Mouse (Mus musculus) MEL (cell line): ENCODE measurements around the gene Afp. TPM values are rescaled to one million over a fixed set of nuclear protein-coding genes. Genes with fewer than 3 reads are reported as not detected.

Experiments used
- DNase-seq: peaks from one replicate; pipeline ENCODE4 v3.0.0; 2011; ENCODE audit warnings: low read depth, low spot score
- H3K27ac ChIP-seq: 2 replicates; pipeline ENCODE4 v1.5.1; 2012; ENCODE audit warnings: low read depth, mild to moderate bottlenecking, control low read depth, low read length, moderate library complexity; ENCODE audit not compliant: control insufficient read depth
- H3K27me3 ChIP-seq, 2 experiments: fragments of 150-350 bp in 1 of 2; sonication (generic) in 1 of 2; 2 replicates each; pipeline ENCODE4 v1.6.1; 2012; ENCODE audit warnings: low read length in 2 of 2, mild to moderate bottlenecking in 2 of 2, improper control_type of control experiment in 1 of 2, moderate library complexity in 1 of 2; ENCODE audit not compliant: insufficient read depth in 2 of 2, control insufficient read depth in 1 of 2
- H3K36me3 ChIP-seq, 2 experiments: 2 replicates each; pipeline ENCODE4 v1.6.1; 2012 to 2014; ENCODE audit warnings: low read length in 2 of 2, improper control_type of control experiment in 1 of 2, inconsistent platforms in 1 of 2, mild to moderate bottlenecking in 1 of 2; ENCODE audit not compliant: insufficient read depth in 2 of 2, control insufficient read depth in 1 of 2
- H3K4me1 ChIP-seq, 2 experiments: fragments of 150-350 bp in 1 of 2; sonication (generic) in 1 of 2; 2 replicates each; pipeline ENCODE4 v1.6.1; 2012; ENCODE audit warnings: low read length in 2 of 2, improper control_type of control experiment in 1 of 2, mild to moderate bottlenecking in 1 of 2; ENCODE audit not compliant: insufficient read depth in 2 of 2, control insufficient read depth in 1 of 2
- H3K4me3 ChIP-seq, 2 experiments: fragments of 150-350 bp in 1 of 2; sonication (generic) in 1 of 2; 2 replicates each; pipeline ENCODE4 v1.5.1; 2012; ENCODE audit warnings: low read depth in 2 of 2, low read length in 2 of 2, mild to moderate bottlenecking in 2 of 2, moderate library complexity in 2 of 2, control low read depth in 1 of 2, improper control_type of control experiment in 1 of 2; ENCODE audit not compliant: control insufficient read depth in 1 of 2, insufficient read depth in 1 of 2
- H3K79me2 ChIP-seq: 2 replicates; pipeline ENCODE4 v1.6.1; 2012; ENCODE audit warnings: mild to moderate bottlenecking, low read length, moderate library complexity; ENCODE audit not compliant: control insufficient read depth, poor library complexity, insufficient read depth
- H3K9ac ChIP-seq: 2 replicates; pipeline ENCODE4 v1.6.1; 2012; ENCODE audit warnings: low read depth, mild to moderate bottlenecking, control low read depth, low read length, moderate library complexity; ENCODE audit not compliant: control insufficient read depth, poor library complexity, severe bottlenecking
- H3K9me3 ChIP-seq: fragments of 150-350 bp; sonication (generic); replicated peaks from 2 replicates; pipeline ENCODE4 v1.6.1; 2012; ENCODE audit warnings: mild to moderate bottlenecking, low read length, improper control_type of control experiment, moderate library complexity; ENCODE audit not compliant: insufficient read depth
- CHD2 ChIP-seq: IDR thresholded peaks from 2 replicates; pipeline ENCODE4 v1.6.1; 2011; ENCODE audit warnings: low read length, improper control_type of control experiment
- CTCF ChIP-seq, 3 experiments: IDR thresholded peaks in 2 of 3; conservative IDR thresholded peaks in 1 of 3; 2 replicates each; pipeline ENCODE4 v1.5.1; 2011 to 2012; ENCODE audit warnings: low read length in 3 of 3, low read depth in 2 of 3, mild to moderate bottlenecking in 2 of 3, improper control_type of control experiment in 1 of 3, inconsistent platforms in 1 of 3, mixed read lengths in 1 of 3, moderate library complexity in 1 of 3; ENCODE audit not compliant: control insufficient read depth in 1 of 3, insufficient read depth in 1 of 3, poor library complexity in 1 of 3, severe bottlenecking in 1 of 3
- E2F4 ChIP-seq: IDR thresholded peaks from 2 replicates; pipeline ENCODE4 v1.6.1; 2011; ENCODE audit warnings: low read depth, low read length, improper control_type of control experiment, borderline replicate concordance
- ELF1 ChIP-seq: IDR thresholded peaks from 2 replicates; pipeline ENCODE4 v1.6.1; 2014; ENCODE audit warnings: low read depth, mild to moderate bottlenecking, inconsistent platforms, low read length, improper control_type of control experiment, moderate library complexity
- ETS1 ChIP-seq: IDR thresholded peaks from 2 replicates; pipeline ENCODE4 v1.6.1; 2012; ENCODE audit warnings: low read depth, mild to moderate bottlenecking, inconsistent platforms, low read length, improper control_type of control experiment, moderate library complexity
- GATA1 ChIP-seq: IDR thresholded peaks from 2 replicates; pipeline ENCODE4 v1.6.1; 2011; ENCODE audit warnings: low read depth, low read length, improper control_type of control experiment
- HCFC1 ChIP-seq: IDR thresholded peaks from 2 replicates; pipeline ENCODE4 v1.6.1; 2012; ENCODE audit warnings: low read depth, mild to moderate bottlenecking, inconsistent platforms, low read length, improper control_type of control experiment, moderate library complexity
- JUND ChIP-seq: IDR thresholded peaks from 2 replicates; pipeline ENCODE4 v1.6.1; 2011; ENCODE audit warnings: low read depth, mild to moderate bottlenecking, improper control_type of control experiment, low read length
- MAFK ChIP-seq: IDR thresholded peaks from 2 replicates; pipeline ENCODE4 v1.6.1; 2011; ENCODE audit warnings: low read depth, mild to moderate bottlenecking, low read length, improper control_type of control experiment, borderline replicate concordance
- MAX ChIP-seq: IDR thresholded peaks from 2 replicates; pipeline ENCODE4 v1.6.1; 2011; ENCODE audit warnings: low read length, improper control_type of control experiment
- MEF2A ChIP-seq: IDR thresholded peaks from 2 replicates; pipeline ENCODE4 v1.6.1; 2014; ENCODE audit warnings: low read depth, mild to moderate bottlenecking, inconsistent platforms, low read length, improper control_type of control experiment; ENCODE audit not compliant: poor library complexity, insufficient replicate concordance, severe bottlenecking; ENCODE audit errors: extremely low read depth
- MYB ChIP-seq: IDR thresholded peaks from 2 replicates; pipeline ENCODE4 v1.6.1; 2011; ENCODE audit warnings: mild to moderate bottlenecking, low read depth, low read length, improper control_type of control experiment
- NELFE ChIP-seq: IDR thresholded peaks from 2 replicates; pipeline ENCODE4 v1.6.1; 2011; ENCODE audit warnings: low read depth, low read length, improper control_type of control experiment
- NRF1 ChIP-seq: IDR thresholded peaks from 2 replicates; pipeline ENCODE4 v1.6.1; 2014; ENCODE audit warnings: low read depth, mild to moderate bottlenecking, inconsistent platforms, low read length, improper control_type of control experiment, moderate library complexity; ENCODE audit not compliant: poor library complexity, insufficient read depth, severe bottlenecking
- POLR2AphosphoS2 ChIP-seq: IDR thresholded peaks from 2 replicates; pipeline ENCODE4 v1.6.1; 2011; ENCODE audit warnings: low read length, improper control_type of control experiment
- RCOR1 ChIP-seq: IDR thresholded peaks from 2 replicates; pipeline ENCODE4 v1.6.1; 2012; ENCODE audit warnings: low read depth, mild to moderate bottlenecking, inconsistent platforms, low read length, improper control_type of control experiment
- SMC3 ChIP-seq: IDR thresholded peaks from 2 replicates; pipeline ENCODE4 v1.6.1; 2011; ENCODE audit warnings: low read depth, low read length, improper control_type of control experiment
- TCF12 ChIP-seq: IDR thresholded peaks from 2 replicates; pipeline ENCODE4 v1.6.1; 2014; ENCODE audit warnings: low read depth, mild to moderate bottlenecking, inconsistent platforms, low read length, improper control_type of control experiment, moderate library complexity
- USF1 ChIP-seq: IDR thresholded peaks from 2 replicates; pipeline ENCODE4 v1.6.1; 2014; ENCODE audit warnings: low read depth, mild to moderate bottlenecking, inconsistent platforms, low read length, improper control_type of control experiment, moderate library complexity
- ZC3H11A ChIP-seq: IDR thresholded peaks from 2 replicates; pipeline ENCODE4 v1.6.1; 2012; ENCODE audit warnings: low read depth, mild to moderate bottlenecking, inconsistent platforms, low read length, improper control_type of control experiment
- ZKSCAN1 ChIP-seq: IDR thresholded peaks from 2 replicates; pipeline ENCODE4 v1.6.1; 2012; ENCODE audit warnings: low read depth, mild to moderate bottlenecking, inconsistent platforms, low read length, improper control_type of control experiment, moderate library complexity
- ZMIZ1 ChIP-seq: IDR thresholded peaks from 2 replicates; pipeline ENCODE4 v1.6.1; 2012; ENCODE audit warnings: low read depth, mild to moderate bottlenecking, inconsistent platforms, low read length, improper control_type of control experiment, moderate library complexity
- ZNF384 ChIP-seq: IDR thresholded peaks from 2 replicates; pipeline ENCODE4 v1.6.1; 2012; ENCODE audit warnings: low read depth, mild to moderate bottlenecking, inconsistent platforms, low read length, improper control_type of control experiment
- polyA plus RNA-seq, 2 experiments: library from polyadenylated mRNA; stranded (reverse) in 1 of 2; unstranded in 1 of 2; fragments of >175 nt in 1 of 2; fragments of >200 nt in 1 of 2; gene quantifications; 2 replicates each; pipeline versions ENCODE4 v1.2.1 to v1.2.4; 2012; ENCODE audit warnings: low replicate concordance in 2 of 2, low read depth in 1 of 2; ENCODE audit not compliant: insufficient read length in 2 of 2, insufficient read depth in 1 of 2, missing spikeins in 1 of 2
- total RNA-seq: library from RNA; depleted of rRNA; stranded (reverse); fragments of 300-350 nt; gene quantifications from 2 replicates; pipeline ENCODE4 v1.2.3, GENCODE M21; 2012

The Afp gene
- total and polyA plus RNA-seq, 3 experiments, result 0.15 to 0.39 TPM; not detected in 1

- no peak overlapping the region for H3K27ac ChIP-seq
- H3K27me3 ChIP-seq, result no peaks in the 10 kb centered on the region
- H3K4me3 ChIP-seq, result no peak overlapping the region
- no peak overlapping the region for H3K9ac ChIP-seq
- H3K79me2 ChIP-seq, result no peaks in the 10 kb centered on the region
- no peaks in the 10 kb centered on the region for H3K4me1 ChIP-seq
- DNase-seq, result no peak
- no peaks in the 10 kb centered on the region for H3K9me3 ChIP-seq
- no peaks in the 10 kb centered on the region for H3K36me3 ChIP-seq
- TF ChIP-seq USF1 (no peak), ELF1 (no peak), MAFK (no peak), CTCF (IDR thresholded peaks at IDR 0.05 in 2 of 3, conservative IDR thresholded peaks at IDR 0.05 in 1 of 3; ENCODE audit: control insufficient read depth in 1 of 3, insufficient read depth in 1 of 3, low read depth in 2 of 3, low read length in 3 of 3, poor library complexity in 1 of 3, severe bottlenecking in 1 of 3) (no peak), JUND (no peak), MAX (no peak), POLR2AphosphoS2 (no peak), ZNF384 (no peak), MEF2A (no peak), GATA1 (no peak)
- TF ChIP-seq, all 39 proteins: peak for 0
Observed at GRCm38 (mm10) chr5:90458727-90459126, 31.8 kb upstream of the Afp start.

- no peak within 1 kb of the TSS for H3K27ac ChIP-seq
- TF ChIP-seq ZC3H11A (no peak), GATA1 (no peak), TCF12 (no peak), ZKSCAN1 (no peak), RCOR1 (no peak), ZMIZ1 (no peak), CHD2 (no peak), SMC3 (no peak), HCFC1 (no peak), MYB (no peak), POLR2AphosphoS2 (no peak), NRF1 (no peak), E2F4 (no peak), MAFK (no peak), ETS1 (no peak), NELFE (no peak)
- no peak within 1 kb of the TSS for H3K9ac ChIP-seq
- no peaks in the 10 kb centered on the region for H3K4me1 ChIP-seq
- no peaks in the 10 kb centered on the region for H3K9me3 ChIP-seq
- no peaks in the 10 kb centered on the region for H3K36me3 ChIP-seq
- no peaks in the 10 kb centered on the region for H3K79me2 ChIP-seq
- DNase-seq, result no peak
- H3K4me3 ChIP-seq, result no peak within 1 kb of the TSS
- H3K27me3 ChIP-seq, result no peaks in the 10 kb centered on the region
Observed at GRCm38 (mm10) chr5:90460619-90461018, 29.9 kb upstream of the Afp start, which contains the start of gene Alb. TSS of gene Alb (plus strand) at chr5:90460897.
